Mouse (Mus musculus): ENCODE data around the gene Bicc1.

- TF ChIP-seq CTCF (IDR thresholded peaks at IDR 0.05; ENCODE audit: low read depth, low read length) = no peak
- TF ChIP-seq POLR2A (IDR thresholded peaks at IDR 0.05; ENCODE audit: insufficient read depth, low read length) = no peak
Observed at GRCm38 (mm10) chr10:70916697-70917096, 242.8 kb downstream of the Bicc1 start.
